Mouse (Mus musculus) left cerebral cortex, adult 18-20 months (tissue): ENCODE data around the gene Sult6b1. TPM values are rescaled to one million over a fixed set of nuclear protein-coding genes. Genes with fewer than 3 reads are reported as not detected.

ENCODE experiments used
- DNase-seq, 2 experiments: peaks; one replicate each; pipeline ENCODE4 v3.0.0; 2021 to 2022; ENCODE audit warnings: low spot score in 2 of 2, mixed read lengths in 1 of 2
- long read RNA-seq, 2 experiments: library from polyadenylated mRNA; stranded (forward); transcript quantifications; one replicate each; pipeline ENCODE4 v2.0.0; 2021
- total RNA-seq, 2 experiments: library from RNA; stranded (reverse); gene quantifications; 2 replicates each; pipeline ENCODE4 v1.2.3; 2021

Gene Sult6b1
- not detected for total RNA-seq
- long read RNA-seq, experiment 1: 0 reads
- long read RNA-seq, experiment 2, partial matches to known transcripts: 1 of 1 reads
- long read RNA-seq, experiment 2, other reads (novel, unspliced or antisense): 0 of 1 reads

- DNase-seq: no peak
These were observed at the start of gene Sult6b1 for GRCm38 (mm10) chr17:78906892-78907291. Gene Sult6b1 (minus strand): TSS chr17:78906992.

GRCm38 (mm10) chr17:78953240-78953639 is 46.4 kb upstream of the Sult6b1 start:
- no peak for DNase-seq

- DNase-seq: no peak
These were observed 45.3 kb upstream of the Sult6b1 start for GRCm38 (mm10) chr17:78952070-78952469.

- DNase-seq: no peak
These were observed 44.4 kb upstream of the Sult6b1 start for GRCm38 (mm10) chr17:78951225-78951624.

GRCm38 (mm10) chr17:78942579-78942978 is 35.8 kb upstream of the Sult6b1 start:
- DNase-seq: no peak

- no peak for DNase-seq
These were observed 32.1 kb upstream of the Sult6b1 start for GRCm38 (mm10) chr17:78938927-78939326.

GRCm38 (mm10) chr17:78937229-78937853 is 30.5 kb upstream of the Sult6b1 start:
- DNase-seq: peak in 1 of 2 experiments; percentile 4

GRCm38 (mm10) chr17:78936466-78937228 is 29.9 kb upstream of the Sult6b1 start, which contains the start of the genes Cebpz and Ndufaf7:
Gene Cebpz (minus strand): TSS chr17:78937066.
Gene Ndufaf7 (plus strand): TSS chr17:78937136.
- DNase-seq: peak; percentile 97 to 98

- DNase-seq: no peak
These were observed 29.1 kb upstream of the Sult6b1 start for GRCm38 (mm10) chr17:78935857-78936256.

- DNase-seq: no peak
These were observed 10.9 kb upstream of the Sult6b1 start for GRCm38 (mm10) chr17:78917696-78918095.

- no peak for DNase-seq
These were observed 10.1 kb upstream of the Sult6b1 start for GRCm38 (mm10) chr17:78916899-78917298.

- DNase-seq: peak; percentile 84 to 87
These were observed 9.6 kb upstream of the Sult6b1 start, which contains the start of gene Cebpzos for GRCm38 (mm10) chr17:78916369-78916813. Gene Cebpzos (plus strand): TSS chr17:78916500.

- no peak for DNase-seq
These were observed 9.0 kb upstream of the Sult6b1 start for GRCm38 (mm10) chr17:78915772-78916171.

- DNase-seq: no peak
These were observed 7.1 kb upstream of the Sult6b1 start for GRCm38 (mm10) chr17:78913921-78914320.

GRCm38 (mm10) chr17:78912861-78913281 is 6.1 kb upstream of the Sult6b1 start:
- no peak for DNase-seq

GRCm38 (mm10) chr17:78909374-78909773 is 2.6 kb upstream of the Sult6b1 start:
- no peak for DNase-seq

- DNase-seq: no peak
These were observed 3.6 kb downstream of the Sult6b1 start for GRCm38 (mm10) chr17:78903158-78903557.

GRCm38 (mm10) chr17:78895394-78895793 is 11.4 kb downstream of the Sult6b1 start:
- peak in 1 of 2 experiments; percentile 19 for DNase-seq

GRCm38 (mm10) chr17:78894991-78895390 is 11.8 kb downstream of the Sult6b1 start:
- DNase-seq: no peak

GRCm38 (mm10) chr17:78891020-78891419 is 15.8 kb downstream of the Sult6b1 start:
- no peak for DNase-seq

- DNase-seq: no peak
These were observed 17.6 kb downstream of the Sult6b1 start for GRCm38 (mm10) chr17:78889184-78889583.

GRCm38 (mm10) chr17:78888554-78888953 is 18.2 kb downstream of the Sult6b1 start:
- DNase-seq: no peak
